Mouse (Mus musculus) forelimb bud, embryonic 11.5 days (tissue): ENCODE measurements around the gene Slc35c1.

Experiments used
- DNase-seq: peaks from one replicate; pipeline ENCODE4 v3.0.0-alpha.2; 2012; ENCODE audit warnings: low read depth, low spot score

Gene Slc35c1

GRCm38 (mm10) chr2:92434375-92434745 lies 26.0 kb downstream of the Slc35c1 start:
- DNase-seq = no peak

- DNase-seq = peak; percentile 99
Measured at GRCm38 (mm10) chr2:92433578-92434374, 26.6 kb downstream of the Slc35c1 start, which contains the start of gene Cry2. TSS of gene Cry2 (minus strand) at chr2:92434043.

GRCm38 (mm10) chr2:92432299-92433295 lies 27.7 kb downstream of the Slc35c1 start:
- DNase-seq = no peak

- DNase-seq = no peak
Measured at GRCm38 (mm10) chr2:92431611-92432179, 28.6 kb downstream of the Slc35c1 start.

GRCm38 (mm10) chr2:92430723-92431541 lies 29.4 kb downstream of the Slc35c1 start:
- DNase-seq = no peak

GRCm38 (mm10) chr2:92430089-92430488 lies 30.2 kb downstream of the Slc35c1 start:
- no peak for DNase-seq

- DNase-seq = peak; percentile 48
Measured at GRCm38 (mm10) chr2:92427882-92428281, 32.5 kb downstream of the Slc35c1 start.

- DNase-seq = no peak
Measured at GRCm38 (mm10) chr2:92426426-92426825, 33.9 kb downstream of the Slc35c1 start.

- DNase-seq = no peak
Measured at GRCm38 (mm10) chr2:92425366-92425765, 35.0 kb downstream of the Slc35c1 start.

GRCm38 (mm10) chr2:92424462-92425308 lies 35.7 kb downstream of the Slc35c1 start:
- no peak for DNase-seq

- no peak for DNase-seq
Measured at GRCm38 (mm10) chr2:92423702-92424461, 36.5 kb downstream of the Slc35c1 start.

- no peak for DNase-seq
Measured at GRCm38 (mm10) chr2:92423156-92423555, 37.2 kb downstream of the Slc35c1 start.

- no peak for DNase-seq
Measured at GRCm38 (mm10) chr2:92422388-92423135, 37.8 kb downstream of the Slc35c1 start.

GRCm38 (mm10) chr2:92421723-92422387 lies 38.5 kb downstream of the Slc35c1 start:
- DNase-seq = no peak

- no peak for DNase-seq
Measured at GRCm38 (mm10) chr2:92411705-92412104, 48.6 kb downstream of the Slc35c1 start.

- no peak for DNase-seq
Measured at GRCm38 (mm10) chr2:92408309-92409045, 51.9 kb downstream of the Slc35c1 start.

GRCm38 (mm10) chr2:92405687-92406086 lies 54.7 kb downstream of the Slc35c1 start:
- no peak for DNase-seq
